Mouse (Mus musculus) spleen, embryonic (tissue): ENCODE results near the gene Dmac2.

Experiments used
- CTCF ChIA-PET: fragments of 350-600 bp; sonication (Branson Sonifier 250); formaldehyde crosslinking; loops from one replicate; lab custom pipeline; 2022; lab: Charles Lee

Dmac2 gene

DNA sequence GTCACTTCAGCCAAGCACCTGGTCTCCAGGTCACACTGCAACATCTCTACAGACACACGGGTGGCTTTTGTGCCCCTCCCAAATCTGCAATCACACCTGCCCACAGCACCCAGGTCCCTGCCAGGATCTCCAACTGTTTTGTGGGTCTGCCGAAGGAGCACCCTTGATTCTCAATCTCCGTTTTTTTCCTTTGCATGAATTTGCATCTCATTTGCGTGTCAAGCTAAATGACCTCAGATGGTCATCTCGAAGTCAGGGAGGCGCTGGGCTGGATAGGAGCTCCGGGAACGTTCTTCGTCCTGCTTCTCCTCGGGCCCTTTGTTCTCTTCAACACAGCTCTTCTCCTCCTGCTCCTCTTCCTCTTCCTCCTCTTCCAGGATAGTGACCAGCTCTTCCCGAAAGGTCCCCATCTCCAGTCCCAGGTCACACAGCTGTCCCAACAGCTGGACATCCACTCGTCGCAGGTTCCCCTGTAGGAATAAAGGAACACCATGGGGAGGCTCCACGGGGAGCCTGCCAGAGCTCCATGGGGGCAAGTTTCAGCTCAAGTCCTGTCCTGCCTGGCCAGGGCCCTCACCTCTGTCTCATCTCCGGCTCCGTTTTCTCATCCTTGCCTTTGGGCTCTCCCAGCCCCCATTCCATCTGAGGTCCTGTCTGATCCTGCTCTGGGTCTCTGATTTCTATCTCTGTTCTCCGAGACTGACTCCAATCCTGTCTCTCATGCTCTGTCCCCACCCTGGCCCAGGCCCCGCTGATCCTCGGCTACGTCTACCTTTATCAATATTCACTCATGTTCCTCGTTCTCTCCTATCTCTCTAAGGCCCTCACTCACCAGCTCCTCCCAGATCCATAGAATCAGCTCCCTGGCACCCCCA is 4.1 kb upstream of the Dmac2 start:
- CTCF ChIA-PET: no interaction called here

DNA sequence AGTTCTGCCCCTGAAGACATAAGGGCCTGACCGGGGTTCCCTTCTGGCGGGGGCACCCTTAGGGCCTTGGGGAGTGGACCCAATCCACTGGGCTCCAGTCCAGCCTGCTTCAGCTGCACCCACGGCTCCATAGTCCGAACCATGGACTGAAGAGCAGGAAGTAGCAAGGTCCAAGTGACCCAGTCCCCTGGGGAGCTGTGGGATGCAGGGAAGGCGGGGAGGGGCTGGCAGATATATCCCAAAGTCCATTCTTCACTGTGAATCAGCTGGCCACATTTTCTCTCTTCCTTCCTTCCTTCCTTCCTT is 3.6 kb upstream of the Dmac2 start, which contains the start of gene Erich4:
TSS of gene Erich4 (minus strand) at position 187 of the 306 bp plus-strand sequence.
- CTCF ChIA-PET: no interaction called here

DNA sequence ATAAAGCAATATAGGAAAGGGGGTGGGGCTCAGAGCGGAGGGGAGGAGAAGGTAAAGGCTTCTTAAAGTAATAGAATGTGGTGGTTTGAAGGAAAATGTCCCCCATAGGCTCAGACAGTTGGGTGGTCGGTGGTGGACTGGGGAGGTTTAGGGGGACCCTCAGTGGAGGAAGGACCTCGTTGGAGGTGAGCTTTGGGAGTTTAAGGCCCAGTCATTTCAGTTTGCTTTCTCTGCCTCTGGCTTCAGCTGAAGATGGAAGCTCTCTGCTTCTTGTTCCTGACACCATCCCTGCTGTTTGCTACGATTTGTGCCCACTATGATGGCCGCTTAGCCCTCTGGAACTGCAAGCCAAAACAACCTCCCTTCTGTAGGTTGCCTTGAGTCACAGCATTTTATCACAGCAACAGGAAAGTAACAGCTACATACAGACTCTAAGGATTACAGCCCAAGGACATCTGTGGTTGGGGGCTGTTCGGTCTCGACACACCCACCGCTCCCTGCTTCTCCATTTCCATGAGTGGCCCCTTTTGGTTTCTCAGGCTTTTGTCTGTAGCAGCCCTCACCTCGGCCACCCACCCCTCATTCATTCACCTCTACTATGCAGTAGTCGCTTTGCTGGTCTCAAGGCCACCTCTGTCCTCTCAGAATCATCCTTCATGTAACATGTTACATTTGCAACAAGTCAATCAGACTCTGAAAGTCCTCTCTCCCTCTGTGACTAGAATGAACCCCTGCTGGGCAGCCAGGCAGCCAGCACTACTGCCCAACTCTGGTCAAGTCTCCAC is 1.6 kb upstream of the Dmac2 start:
- CTCF ChIA-PET: no interaction called here

DNA sequence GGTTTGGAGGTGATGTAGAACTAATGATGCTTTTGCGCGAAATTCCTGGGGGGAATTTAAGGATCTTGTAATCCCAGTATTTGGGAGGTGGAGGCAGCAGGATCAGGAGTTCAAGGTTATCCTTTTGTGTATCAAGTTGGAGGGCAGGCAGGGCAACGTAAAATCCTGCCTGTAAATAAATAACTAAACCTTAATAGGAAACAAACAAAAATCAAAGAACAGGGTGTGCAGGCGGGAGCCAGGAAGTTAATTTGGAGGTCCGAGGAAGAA is 443 bp downstream of the Dmac2 start:
- CTCF ChIA-PET: interaction anchor here (0.5 to 0.8 kb wide), 2 partner anchors 36 to 193 kb away, joined by 3 read pairs; no protein-coding TSS in a partner anchor

- CTCF ChIA-PET: interaction anchor here (0.5 kb wide), 1 partner anchor 35 kb away, joined by 3 read pairs; no protein-coding TSS in a partner anchor
Measured at GRCm38 (mm10) chr7:25620101-25620500, 887 bp downstream of the Dmac2 start.

GRCm38 (mm10) chr7:25620751-25621150 is 1.5 kb downstream of the Dmac2 start:
- CTCF ChIA-PET: no interaction called here

DNA sequence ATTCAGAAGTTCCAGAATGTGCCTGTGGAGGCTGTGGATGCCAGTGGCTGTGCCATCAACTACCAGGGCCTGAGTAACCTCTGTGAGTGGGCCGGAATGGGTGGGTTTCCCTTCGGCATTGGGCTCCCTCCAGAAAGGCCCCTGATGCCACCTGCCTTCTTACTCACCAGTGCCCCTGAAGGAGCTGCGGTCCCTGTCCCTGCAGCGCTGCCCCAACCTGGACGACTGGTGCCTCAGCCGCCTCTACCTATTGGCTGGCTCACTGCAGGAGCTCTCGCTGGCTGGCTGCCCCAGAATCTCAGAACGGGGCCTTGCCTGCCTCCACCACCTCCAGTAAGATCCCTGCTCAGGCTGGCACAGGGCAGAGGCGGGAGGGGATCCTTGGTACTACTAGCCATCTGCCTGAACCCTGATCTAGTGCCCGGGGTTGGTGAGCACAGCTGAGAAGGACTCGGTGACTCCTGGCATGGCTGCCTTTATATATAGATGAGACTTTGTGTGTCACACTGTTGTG is 4.7 kb downstream of the Dmac2 start:
- CTCF ChIA-PET: interaction anchor here (0.5 to 0.6 kb wide), 2 partner anchors 386 to 408 kb away, joined by 3 to 8 read pairs; no protein-coding TSS in a partner anchor

GRCm38 (mm10) chr7:25624851-25625250 is 5.6 kb downstream of the Dmac2 start:
- CTCF ChIA-PET: no interaction called here

DNA sequence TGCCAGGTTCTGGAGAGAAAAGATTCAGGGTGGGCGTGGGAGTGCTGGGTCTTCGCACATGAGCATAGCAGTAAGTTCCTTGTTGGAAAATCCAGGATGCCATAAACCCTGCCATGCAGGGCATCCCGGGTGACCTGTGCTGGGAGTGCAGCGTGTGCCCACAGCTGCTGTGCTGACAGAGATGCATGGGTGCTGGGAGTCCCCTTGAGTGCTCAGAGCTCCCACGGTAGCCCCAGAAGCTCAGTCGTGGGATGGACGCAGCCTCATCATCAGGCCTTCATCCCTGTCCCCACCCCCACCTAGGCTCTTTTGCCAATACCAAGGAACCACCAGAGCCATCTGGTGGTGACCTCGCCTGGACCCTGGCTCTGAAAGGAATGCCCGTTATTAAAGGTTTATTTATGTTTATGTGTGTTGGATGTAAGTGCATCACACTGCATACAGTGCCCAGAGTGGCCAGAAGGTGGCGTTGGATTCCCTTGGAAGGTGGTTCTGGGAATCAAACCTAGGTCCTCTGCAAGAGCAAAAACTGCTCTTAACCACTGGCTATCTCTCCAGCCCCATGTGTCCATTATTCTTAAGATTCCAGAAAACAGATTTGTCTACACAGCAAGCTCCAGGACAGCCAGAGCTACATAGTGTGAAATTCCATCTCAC is 6.5 kb downstream of the Dmac2 start:
- CTCF ChIA-PET: interaction anchor here (0.6 to 1.4 kb wide), 3 partner anchors 19 to 184 kb away, joined by 4 to 7 read pairs (median 4); no protein-coding TSS in a partner anchor

- CTCF ChIA-PET: interaction anchor here (0.5 to 1.4 kb wide), 3 partner anchors 18 to 513 kb away, joined by 4 read pairs; no protein-coding TSS in a partner anchor
Measured at GRCm38 (mm10) chr7:25626509-25627430, 7.6 kb downstream of the Dmac2 start, which contains the start of gene B3gnt8. TSS of gene B3gnt8 (plus strand) at chr7:25626654.

- CTCF ChIA-PET: no interaction called here
Measured at GRCm38 (mm10) chr7:25627431-25628322, 8.5 kb downstream of the Dmac2 start.

DNA sequence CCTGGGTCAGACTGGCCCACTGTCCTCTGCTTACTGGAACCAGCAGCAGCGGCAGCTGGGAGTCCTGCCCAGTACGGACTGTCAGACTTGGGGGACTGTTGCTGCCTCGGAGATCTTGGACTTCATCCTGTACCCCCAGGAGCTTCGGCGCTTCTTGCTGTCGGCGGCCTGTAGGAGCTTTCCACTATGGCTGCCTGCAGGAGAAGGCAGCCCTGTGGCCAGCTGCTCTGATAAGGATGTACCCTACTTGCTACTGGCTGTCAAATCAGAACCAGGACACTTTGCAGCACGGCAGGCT is 9.1 kb downstream of the Dmac2 start:
- CTCF ChIA-PET: no interaction called here

DNA sequence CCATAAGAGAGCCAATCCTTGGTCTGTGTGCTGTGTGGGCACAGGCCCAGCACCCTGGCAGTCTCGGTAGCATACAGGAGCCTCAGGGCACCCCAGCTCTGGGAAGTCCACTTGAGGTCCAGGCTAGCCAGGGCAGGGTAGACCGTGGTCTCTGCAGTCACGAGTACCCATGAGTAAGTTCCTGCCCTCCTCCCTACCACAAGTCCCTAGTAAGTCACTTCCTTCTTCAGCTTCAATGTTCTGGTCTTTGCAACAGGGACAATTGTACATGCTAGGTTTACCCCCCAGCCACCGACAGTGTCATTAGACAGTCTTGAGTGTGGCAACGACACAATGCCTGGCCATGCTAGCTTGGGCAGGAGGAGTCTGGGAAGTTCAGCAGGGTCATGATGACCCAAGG is 13.5 kb downstream of the Dmac2 start:
- CTCF ChIA-PET: no interaction called here

DNA sequence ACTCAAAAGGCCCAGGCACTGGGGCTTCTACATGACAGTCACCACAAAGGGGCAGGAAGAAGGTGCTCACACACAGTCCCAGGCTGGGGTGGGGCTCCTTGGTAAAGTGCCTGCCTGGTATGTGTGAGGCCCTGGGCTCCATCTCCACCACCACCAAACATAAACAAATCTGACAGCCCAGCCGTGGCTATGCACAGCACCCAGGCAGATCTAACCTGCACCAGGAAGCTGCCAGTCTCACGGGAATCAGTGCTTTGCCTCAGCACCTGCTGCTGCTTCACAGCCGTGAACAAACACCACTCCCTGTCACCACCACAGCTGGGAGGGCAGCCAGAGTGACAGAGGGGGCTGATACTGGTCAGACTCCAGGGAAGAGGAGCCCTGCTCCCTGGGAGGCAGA is 17.2 kb downstream of the Dmac2 start:
- CTCF ChIA-PET: no interaction called here

- CTCF ChIA-PET: interaction anchor here (0.6 to 0.8 kb wide), 2 partner anchors 8 to 14 kb away, joined by 3 read pairs; no protein-coding TSS in a partner anchor
Measured at GRCm38 (mm10) chr7:25637099-25637498, 17.9 kb downstream of the Dmac2 start.

GRCm38 (mm10) chr7:25639754-25640153 is 20.5 kb downstream of the Dmac2 start:
- CTCF ChIA-PET: no interaction called here

GRCm38 (mm10) chr7:25644136-25644535 is 24.9 kb downstream of the Dmac2 start:
- CTCF ChIA-PET: interaction anchor here (2.1 kb wide), 1 partner anchor 18 kb away, joined by 4 read pairs; the partner anchor contains the start of gene B3gnt8

DNA sequence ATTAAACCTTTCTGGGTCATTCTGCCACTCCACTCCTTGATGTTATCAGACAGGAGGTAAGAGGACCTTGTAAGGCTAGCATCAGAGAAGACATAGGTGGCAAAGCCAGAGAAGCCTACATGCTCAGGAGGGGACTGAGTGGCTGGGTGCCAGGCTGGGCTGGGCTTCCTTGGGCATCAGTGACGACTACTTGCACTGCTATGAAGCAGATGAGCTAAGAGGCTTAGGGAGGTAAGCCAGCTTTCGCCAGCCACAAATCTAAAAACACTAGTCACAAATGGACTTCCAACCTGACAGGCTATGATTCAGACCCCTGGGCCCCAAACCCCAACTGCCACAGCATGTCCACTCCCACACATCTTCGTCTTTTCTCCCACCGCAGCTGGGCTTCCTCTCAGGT is 25.4 kb downstream of the Dmac2 start:
- CTCF ChIA-PET: interaction anchor here (2.1 kb wide), 1 partner anchor 19 kb away, joined by 4 read pairs; the partner anchor contains the start of gene B3gnt8

GRCm38 (mm10) chr7:25645074-25645473 is 25.9 kb downstream of the Dmac2 start:
- CTCF ChIA-PET: interaction anchor here (2.1 kb wide), 1 partner anchor 19 kb away, joined by 4 read pairs; the partner anchor contains the start of gene B3gnt8
